Mouse (Mus musculus) ES-E14 (cell line): ENCODE data around the gene Gm10134.

Source experiments
- CHD2 ChIP-seq: IDR thresholded peaks from 2 replicates; pipeline ENCODE4 v1.6.1; 2014; ENCODE audit warnings: mild to moderate bottlenecking, low read depth, low read length, inconsistent platforms
- HCFC1 ChIP-seq: IDR thresholded peaks from 2 replicates; pipeline ENCODE4 v1.6.1; 2012; ENCODE audit warnings: low read length, inconsistent platforms, borderline replicate concordance; ENCODE audit not compliant: insufficient read depth
- MAFK ChIP-seq: IDR thresholded peaks from 2 replicates; pipeline ENCODE4 v1.6.1; 2014; ENCODE audit warnings: mild to moderate bottlenecking, low read depth, low read length, inconsistent platforms; ENCODE audit not compliant: insufficient read depth
- ZC3H11A ChIP-seq: IDR thresholded peaks from 2 replicates; pipeline ENCODE4 v1.6.1; 2012; ENCODE audit warnings: low read depth, mild to moderate bottlenecking, inconsistent platforms, low read length, borderline replicate concordance
- ZNF384 ChIP-seq: IDR thresholded peaks from 2 replicates; pipeline ENCODE4 v1.6.1; 2012; ENCODE audit warnings: low read depth, low read length, inconsistent platforms

- TF ChIP-seq MAFK = no peak
- no peak for TF ChIP-seq ZNF384
- no peak for TF ChIP-seq HCFC1
- no peak for TF ChIP-seq CHD2
- TF ChIP-seq ZC3H11A = no peak
Measured at GRCm38 (mm10) chr2:28534436-28535262, 28.8 kb downstream of the Gm10134 start.
